Mouse (Mus musculus): ENCODE data around the gene Orc4.
"Not testable (repeated sequence)": the region's sequence is repeated elsewhere in the genome, so short reads cannot be mapped to it uniquely, and the experiment has no call there.

Gene Orc4

DNA sequence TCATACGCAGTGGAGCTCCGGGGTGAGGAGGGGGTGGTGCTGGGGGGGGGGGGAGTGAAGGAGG, at the start of gene Orc4:
Orc4 (minus strand) TSS at position 26 of the 64 bp plus-strand sequence.
- no peak for DNase-seq (ENCODE audit: low spot score in 2 of 2)

DNA sequence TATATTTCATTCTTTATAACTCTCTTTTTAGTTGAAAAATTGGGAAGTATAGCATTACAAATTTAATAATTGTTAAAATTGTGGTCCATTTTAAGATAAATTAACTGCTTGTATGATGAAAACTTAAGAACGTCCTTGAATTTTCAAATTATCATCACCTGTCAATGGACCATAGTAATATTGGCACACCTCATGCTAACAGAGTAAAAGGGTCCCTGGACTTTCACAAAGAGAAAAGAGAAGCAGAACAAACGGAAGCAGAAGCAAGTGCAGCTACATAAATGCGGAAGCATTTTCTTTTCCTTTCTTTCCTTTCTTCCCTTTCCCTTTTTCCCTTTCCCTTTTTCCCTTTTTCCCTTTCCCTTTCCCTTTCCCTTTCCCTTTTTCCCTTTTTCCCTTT, 40.2 kb upstream of the Orc4 start:
- no peak for DNase-seq (ENCODE audit: low spot score in 2 of 2)

DNA sequence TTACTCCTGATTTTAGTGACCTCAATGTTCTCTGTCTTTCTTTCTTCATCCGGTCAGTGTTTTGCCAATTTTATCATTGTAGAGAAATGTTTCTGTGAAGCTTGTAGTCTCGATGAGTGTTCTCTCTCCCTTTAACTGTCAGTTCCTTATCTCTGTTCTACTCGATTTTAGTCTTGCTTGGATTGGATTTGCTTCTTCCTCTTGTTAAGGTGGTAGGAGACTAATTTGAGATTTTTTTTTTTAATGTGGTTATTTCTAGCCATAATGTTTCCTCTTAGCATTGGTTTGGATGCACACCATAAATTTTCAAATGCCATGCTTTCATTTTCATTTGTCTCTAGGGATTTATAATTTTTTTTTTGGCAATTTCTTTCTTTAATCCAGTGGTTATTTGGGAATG, 28.8 kb upstream of the Orc4 start:
- no peak for DNase-seq (ENCODE audit: low spot score in 2 of 2)

DNA sequence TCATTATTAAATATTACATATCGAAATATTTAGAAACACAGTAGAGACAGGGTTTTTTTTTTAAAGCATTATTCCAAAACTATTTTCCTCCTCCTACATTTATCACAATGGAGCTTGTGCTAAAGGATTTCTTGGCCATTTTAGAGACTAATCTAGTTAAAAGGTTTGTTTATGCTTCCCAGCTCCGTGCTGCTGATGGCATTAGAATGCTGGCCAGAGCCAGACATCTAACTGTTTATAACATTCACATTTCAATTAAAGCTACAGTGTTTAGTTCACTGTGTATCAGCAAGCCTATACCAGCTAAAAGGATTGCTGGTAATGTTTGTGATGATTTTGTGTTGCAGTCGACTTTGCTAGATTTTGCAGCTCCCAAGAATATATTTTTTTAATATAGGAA, 6.5 kb upstream of the Orc4 start:
- DNase-seq (ENCODE audit: low spot score in 2 of 2): no peak

DNA sequence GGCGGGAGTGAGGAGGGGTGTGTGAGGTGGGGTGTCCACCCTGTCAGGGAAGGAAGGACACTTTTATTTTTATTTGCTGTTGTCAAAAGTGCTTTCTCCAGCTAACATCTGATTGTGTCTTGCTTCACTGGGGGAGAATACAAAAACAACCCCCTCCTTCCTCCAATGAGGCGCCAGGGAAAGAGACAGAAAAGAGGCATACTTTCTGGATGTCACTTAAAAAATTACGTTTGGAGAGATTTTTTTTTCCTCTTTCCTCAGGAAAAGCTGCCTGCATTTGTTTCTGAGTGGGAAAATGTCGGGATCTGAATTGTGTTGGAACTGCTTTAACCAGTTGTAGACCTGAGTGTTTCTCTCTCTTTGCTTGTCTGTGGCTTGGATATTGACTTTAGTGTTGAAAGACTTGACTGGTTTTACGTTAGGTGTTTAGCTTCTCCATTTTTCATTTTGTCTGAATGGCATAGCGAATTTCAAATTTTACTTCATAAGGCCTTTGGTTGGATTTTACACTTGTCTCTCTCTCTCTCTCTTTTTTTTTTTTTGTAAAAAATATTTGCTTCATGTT, 321 bp upstream of the Orc4 start:
- DNase-seq (ENCODE audit: low spot score in 2 of 2): no peak

DNA sequence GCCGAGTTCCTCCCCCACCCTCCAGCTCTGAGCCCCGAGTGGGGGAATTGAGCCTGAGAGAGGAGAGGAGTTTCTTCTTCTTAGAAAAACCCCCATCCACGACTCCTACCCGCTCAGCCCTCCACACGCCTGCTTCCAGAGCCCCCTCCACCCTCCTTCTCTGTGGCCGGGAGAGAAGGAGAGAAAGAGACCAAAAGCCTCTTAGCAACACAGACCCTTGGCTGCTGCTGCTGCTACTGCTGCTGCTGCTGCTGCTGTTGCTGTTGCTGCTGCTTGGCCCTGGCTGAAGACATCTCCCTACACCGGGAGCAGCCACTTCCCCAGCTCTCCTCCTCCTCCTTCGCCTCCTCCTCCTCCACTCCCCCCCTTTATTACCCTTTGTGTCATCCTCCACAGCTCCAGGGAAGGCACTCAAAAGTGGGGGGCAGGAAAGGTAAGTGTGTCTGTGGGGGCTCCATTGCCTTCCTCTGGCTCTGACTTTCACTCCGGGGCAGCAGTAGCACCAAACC, 280 bp downstream of the Orc4 start:
- peak; percentile 9 to 26 for DNase-seq (ENCODE audit: low spot score in 2 of 2)

DNA sequence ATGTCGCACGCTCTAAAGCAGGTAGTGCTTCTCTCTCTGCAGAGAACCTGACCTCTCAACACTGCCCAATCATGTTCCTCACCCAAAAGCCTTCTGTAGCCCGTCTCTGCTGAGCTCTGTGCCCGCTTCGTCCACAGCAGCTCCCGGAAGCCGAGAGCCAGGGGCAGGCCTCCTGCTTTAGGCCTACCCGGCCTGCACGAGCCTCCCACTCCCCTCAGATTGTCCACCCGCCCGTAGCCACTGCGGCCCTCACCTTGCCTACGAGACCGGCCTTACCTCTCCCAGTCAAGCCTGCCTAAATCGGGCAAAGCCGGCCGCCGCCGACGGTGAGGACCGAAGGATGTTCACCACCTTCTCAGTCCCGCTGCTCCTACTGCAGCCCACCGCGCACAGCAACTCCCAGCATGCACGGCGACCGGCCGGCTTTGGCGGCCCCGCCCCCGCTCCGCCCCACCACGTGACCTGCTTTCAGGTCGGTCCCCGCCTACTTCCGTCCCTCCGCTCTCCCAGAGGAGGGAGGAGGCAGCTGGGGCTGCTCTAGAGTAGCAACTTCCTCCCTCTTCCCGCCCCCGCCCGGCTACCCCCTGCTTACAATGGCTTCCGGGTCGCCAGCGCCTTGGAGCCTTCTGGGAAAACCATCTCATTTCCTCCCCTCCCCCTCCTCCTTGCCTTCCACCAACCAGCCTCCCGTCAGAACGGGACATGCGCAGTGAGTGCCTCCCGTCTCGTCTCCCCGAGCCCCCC, 1.1 kb downstream of the Orc4 start, which contains the start of gene Mbd5:
Mbd5 (plus strand) TSS at position 668 of the 744 bp plus-strand sequence.
- peak; percentile 99 for DNase-seq (ENCODE audit: low spot score in 2 of 2)

DNA sequence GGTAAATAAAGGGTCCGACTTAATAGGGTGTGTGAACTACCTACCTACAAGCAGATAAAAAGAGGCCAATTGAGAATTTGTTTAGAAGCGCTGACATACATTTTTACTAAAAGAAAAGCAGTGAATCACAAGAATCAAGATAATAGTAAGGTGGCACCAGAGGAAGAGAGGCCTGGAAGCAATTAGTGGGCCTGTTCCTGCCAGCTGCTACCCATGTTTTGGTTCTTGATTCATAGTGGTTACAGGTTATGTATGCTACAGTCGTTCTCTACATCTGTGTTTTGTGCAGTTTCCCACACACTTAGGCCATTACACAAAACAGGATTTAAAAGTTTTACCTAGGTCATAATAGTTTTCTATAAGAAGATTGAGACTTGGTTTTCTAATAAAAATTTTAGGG, 2.3 kb downstream of the Orc4 start:
- DNase-seq (ENCODE audit: low spot score in 2 of 2): no peak

DNA sequence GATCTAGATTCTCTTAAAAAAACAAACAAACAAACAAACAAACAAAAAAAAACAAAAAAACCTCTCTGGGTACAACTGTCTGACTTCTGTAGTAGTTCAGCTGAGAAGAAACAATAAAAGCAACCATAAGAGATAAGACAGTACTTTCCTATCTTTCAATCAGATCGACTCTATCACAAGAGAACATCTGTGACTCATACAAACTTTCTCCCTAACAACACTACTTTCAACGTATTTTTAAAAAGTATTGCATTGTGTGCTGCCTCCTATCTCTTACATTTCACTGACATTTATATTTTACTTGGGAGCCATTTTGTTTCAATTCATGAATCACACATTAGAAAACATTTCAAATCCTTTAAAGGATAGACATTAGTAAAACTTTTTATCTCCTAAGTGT, 15.0 kb downstream of the Orc4 start:
- no peak for DNase-seq (ENCODE audit: low spot score in 2 of 2)

DNA sequence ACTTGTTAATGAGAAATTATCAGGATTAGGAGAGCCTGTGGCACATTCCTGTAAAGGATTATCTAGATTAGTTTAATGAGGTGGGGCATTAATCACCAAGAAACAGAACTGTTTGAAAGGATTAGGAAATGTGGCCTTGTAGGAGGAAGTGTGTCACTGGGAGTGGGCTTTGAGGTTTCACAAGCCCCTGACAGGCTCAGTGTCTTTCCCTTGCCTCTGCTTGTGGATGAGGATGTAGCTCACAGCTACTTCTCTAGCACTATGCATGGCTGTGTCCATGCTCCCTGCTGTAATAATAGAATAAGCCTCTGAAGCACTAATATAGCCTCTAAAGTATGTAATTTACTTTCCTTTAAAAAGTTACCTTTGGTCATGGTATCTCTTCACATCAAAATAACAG, 34.2 kb downstream of the Orc4 start:
- no peak for DNase-seq (ENCODE audit: low spot score in 2 of 2)

DNA sequence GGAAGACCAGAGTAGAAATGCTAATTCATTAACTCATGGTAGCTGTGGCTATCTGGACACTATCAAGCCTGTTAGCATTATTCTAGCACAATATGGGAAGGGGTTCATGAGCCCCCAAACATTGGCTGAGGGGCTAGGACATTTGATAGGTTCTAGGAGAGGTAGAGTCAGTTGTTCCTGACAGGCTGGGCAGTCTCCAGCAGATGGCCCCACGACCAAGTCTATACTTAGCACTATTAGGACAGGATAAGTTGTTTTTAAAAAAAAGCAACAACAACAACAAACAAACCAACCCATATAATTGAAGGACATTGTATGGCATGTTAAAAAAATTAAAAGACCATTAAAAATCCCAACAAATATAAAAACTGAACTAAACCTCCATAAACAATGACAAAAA, 35.9 kb downstream of the Orc4 start:
- DNase-seq (ENCODE audit: low spot score in 2 of 2): no peak

DNA sequence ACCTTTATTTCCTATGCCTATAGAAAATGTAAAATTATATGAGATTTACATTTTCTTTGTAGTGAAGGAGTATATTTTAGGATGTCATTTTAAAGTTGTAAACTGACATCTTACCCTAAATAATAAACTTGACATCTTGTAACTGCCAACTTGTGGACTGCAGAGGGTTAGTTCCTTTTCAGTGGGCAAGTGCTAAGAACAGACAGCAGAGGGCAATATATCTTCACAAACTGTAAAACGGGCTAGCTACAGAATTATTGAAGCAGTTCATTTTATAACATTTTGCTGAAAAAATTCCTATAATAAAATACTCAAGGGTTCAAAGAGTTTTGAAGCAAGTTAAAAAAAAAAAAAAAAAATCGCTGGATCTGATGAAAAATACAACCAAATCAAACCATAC, 41.2 kb downstream of the Orc4 start:
- no peak for DNase-seq (ENCODE audit: low spot score in 2 of 2)

DNA sequence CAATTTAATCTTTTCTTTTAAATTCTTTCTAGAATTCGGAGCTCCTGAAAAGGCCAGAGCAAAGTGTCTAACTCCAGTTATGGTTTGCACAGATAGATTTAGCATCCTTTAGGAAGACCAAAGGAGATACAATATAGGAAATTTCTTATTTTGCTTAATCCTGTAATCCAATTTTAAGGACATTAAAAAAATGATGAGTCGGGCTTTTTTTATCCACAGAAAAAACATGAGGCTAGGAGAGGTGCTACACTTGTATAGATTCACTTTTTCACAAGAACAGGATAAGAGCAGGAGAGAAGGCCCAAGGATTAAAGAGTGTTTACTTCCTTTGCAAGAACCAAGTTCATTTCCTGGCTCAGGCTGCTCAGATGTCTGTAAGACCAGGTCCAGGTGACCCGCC, 54.9 kb downstream of the Orc4 start:
- DNase-seq (ENCODE audit: low spot score in 2 of 2): no peak

DNA sequence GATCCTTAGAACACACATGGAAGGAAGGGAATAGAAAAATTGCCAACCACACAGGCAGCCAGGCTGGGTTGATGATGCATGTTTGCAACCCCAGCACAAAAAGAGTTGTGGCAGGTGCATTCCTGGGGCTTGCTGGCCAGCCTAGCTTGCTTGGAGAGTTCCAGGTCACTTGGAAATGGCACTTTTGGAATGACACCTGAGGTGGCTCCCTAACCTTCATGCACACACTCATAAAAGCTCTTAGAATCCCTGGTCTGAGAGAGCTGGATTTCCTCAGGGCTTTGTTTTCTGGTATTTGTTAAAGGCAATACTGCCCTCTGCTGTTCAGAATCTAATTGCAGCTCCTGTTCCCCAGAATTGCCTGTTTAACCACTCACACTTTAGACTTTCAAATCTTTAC, 64.1 kb downstream of the Orc4 start:
- DNase-seq (ENCODE audit: low spot score in 2 of 2): peak; percentile 48 to 55

DNA sequence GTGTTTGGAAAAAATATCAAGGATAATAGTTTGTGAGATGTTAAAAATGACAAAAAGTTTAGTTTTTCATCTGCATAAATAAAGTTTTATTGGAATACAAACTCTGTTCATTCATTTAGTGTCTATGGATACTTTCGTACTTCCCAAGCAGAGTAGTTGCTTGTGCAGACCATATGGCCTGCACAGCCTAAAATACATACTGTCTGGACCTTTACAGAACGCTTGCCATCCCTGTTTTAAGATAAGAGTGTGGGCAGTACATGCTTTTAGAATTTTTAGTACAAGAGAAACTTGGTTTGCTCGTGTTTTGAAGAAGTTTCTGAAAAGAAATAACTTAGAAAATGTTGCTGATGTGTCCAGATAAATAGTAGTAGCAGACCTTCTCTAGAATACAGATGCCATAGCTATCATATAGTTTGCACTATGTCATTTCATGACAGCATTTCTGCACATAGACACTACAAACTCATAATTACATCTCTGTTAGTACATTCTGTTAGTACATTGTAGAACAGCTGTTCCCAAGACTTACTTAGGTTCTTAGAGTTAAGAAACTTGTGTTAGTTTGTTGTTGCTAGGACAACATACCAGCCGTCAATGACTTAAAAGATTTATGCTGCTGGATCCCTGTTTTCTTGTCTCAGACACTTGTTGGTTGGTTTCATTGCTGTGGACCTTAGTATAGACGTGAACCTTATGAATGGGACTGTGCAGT, 81.7 kb downstream of the Orc4 start:
- DNase-seq (ENCODE audit: low spot score in 2 of 2): peak in 1 of 2 experiments; percentile 16

DNA sequence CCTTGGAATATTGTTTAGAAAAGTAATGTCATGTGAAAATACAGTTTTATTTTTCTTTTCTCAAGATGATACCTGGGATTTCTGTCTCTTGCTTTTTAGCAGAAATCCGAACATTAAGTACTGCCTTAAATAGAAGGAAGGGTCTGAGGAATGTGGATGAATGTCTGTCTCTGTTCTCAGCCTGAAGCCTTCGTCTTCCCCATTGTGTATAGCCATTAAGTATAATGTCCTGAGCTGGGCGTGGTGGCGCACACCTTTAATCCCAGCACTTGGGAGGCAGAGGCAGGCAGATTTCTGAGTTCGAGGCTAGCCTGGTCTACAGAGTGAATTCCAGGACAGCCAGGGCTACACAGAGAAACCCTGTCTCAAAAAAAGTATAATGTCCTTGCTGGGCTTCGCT, 84.5 kb downstream of the Orc4 start:
- DNase-seq (ENCODE audit: low spot score in 2 of 2): not testable (repeated sequence)

Measured in right cerebral cortex, postnatal 36 days (tissue).